Mouse (Mus musculus): ENCODE data around the gene Pde6c.

Gene Pde6c

GRCm38 (mm10) chr19:38132481-38132880 lies at the start of gene Pde6c:
Gene Pde6c, plus strand, starts transcription at chr19:38132781.
- DNase-seq (ENCODE audit: low spot score in 2 of 2): no peak

- no peak for DNase-seq (ENCODE audit: low spot score in 2 of 2)
These were observed 49.6 kb upstream of the Pde6c start for GRCm38 (mm10) chr19:38082931-38083525.

- no peak for DNase-seq (ENCODE audit: low spot score in 2 of 2)
These were observed 46.7 kb upstream of the Pde6c start for GRCm38 (mm10) chr19:38085841-38086240.

GRCm38 (mm10) chr19:38086948-38087551 lies 45.5 kb upstream of the Pde6c start:
- DNase-seq (ENCODE audit: low spot score in 2 of 2): peak; percentile 3 to 5

- DNase-seq (ENCODE audit: low spot score in 2 of 2): no peak
These were observed 43.2 kb upstream of the Pde6c start for GRCm38 (mm10) chr19:38089358-38089757.

- DNase-seq (ENCODE audit: low spot score in 2 of 2): no peak
These were observed 41.0 kb upstream of the Pde6c start for GRCm38 (mm10) chr19:38091512-38091985.

DNA sequence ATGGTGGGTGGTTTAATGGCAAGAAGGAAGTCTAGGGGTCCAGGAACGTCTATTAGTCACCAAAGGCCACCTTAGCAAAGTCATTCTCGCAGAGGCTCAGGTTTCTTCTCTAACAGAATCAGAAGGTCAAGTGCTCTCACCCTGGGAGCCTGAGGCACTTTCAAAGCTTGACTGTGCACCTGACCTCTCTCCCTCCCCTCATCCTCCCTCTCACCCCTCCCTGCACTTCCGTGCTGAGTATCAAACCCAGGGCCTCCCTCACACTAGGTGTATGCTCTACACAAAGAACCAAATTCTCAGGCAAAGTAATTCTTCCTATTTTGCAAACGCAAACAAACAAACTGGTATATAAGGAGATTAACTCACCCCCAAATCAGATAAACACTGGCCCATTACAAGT lies 36.4 kb upstream of the Pde6c start:
- DNase-seq (ENCODE audit: low spot score in 2 of 2): no peak

DNA sequence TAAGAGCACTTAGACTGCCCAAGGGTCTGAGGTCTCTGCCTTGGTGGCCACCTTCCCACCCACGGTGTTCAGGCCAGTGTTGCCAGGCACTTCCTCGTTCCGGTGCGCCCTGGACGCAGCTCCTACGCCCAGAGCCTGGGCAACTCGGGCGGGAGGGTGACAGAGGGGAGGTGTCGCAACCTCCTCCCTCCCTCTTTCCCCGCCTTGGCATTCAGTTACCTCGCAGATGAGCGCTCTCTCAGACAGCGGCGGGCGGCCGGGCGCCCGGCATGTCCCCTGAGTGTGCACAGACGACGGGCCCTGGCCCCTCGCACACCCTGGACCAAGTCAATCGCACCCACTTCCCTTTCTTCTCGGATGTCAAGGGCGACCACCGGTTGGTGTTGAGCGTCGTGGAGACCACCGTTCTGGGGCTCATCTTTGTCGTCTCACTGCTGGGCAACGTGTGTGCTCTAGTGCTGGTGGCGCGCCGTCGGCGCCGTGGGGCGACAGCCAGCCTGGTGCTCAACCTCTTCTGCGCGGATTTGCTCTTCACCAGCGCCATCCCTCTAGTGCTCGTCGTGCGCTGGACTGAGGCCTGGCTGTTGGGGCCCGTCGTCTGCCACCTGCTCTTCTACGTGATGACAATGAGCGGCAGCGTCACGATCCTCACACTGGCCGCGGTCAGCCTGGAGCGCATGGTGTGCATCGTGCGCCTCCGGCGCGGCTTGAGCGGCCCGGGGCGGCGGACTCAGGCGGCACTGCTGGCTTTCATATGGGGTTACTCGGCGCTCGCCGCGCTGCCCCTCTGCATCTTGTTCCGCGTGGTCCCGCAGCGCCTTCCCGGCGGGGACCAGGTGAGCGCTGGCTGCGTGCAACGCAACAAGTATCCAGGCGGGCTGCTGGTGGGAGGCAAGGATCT lies 35.5 kb upstream of the Pde6c start, which contains the start of gene Ffar4:
Gene Ffar4, plus strand, starts transcription at position 214 of the 901 bp plus-strand sequence.
- no peak for DNase-seq (ENCODE audit: low spot score in 2 of 2)

- DNase-seq (ENCODE audit: low spot score in 2 of 2): no peak
These were observed 24.7 kb upstream of the Pde6c start for GRCm38 (mm10) chr19:38107871-38108270.

DNA sequence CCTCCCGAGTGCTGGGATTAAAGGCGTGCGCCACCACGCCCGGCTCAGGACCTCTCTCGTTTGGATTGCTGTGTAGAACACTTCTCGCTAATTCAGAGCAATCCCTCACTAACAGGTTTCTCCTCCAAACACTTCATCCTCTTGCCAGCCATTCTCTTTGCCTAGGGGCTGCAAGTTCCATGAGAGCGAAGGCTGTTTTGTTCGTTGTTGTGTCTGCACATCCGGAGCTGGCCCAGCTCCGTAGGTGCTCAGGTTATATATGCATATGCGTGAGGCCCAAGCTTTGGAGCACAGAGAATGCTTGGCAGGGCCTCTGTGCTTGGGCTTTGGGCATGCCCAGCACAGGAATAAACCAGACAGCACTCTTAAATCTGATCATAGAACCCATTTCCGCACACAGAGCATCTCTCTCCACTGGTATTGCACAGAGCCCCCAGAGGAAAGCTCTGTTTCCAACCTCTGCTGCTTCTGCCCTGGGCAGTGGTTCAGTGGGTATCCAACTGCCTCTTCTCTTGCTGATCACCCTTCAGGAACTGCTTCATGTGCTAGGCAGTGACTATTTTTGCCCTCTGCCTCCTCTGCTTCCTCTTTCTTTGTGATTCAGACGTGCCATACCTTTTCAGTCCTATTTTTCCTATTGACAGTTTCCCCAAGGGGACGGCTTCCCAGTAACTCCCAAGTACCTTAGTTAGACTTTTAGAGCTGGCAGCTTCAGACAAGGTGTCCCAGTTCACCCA lies 22.9 kb upstream of the Pde6c start:
- no peak for DNase-seq (ENCODE audit: low spot score in 2 of 2)

GRCm38 (mm10) chr19:38111056-38111455 lies 21.5 kb upstream of the Pde6c start:
- no peak for DNase-seq (ENCODE audit: low spot score in 2 of 2)

DNA sequence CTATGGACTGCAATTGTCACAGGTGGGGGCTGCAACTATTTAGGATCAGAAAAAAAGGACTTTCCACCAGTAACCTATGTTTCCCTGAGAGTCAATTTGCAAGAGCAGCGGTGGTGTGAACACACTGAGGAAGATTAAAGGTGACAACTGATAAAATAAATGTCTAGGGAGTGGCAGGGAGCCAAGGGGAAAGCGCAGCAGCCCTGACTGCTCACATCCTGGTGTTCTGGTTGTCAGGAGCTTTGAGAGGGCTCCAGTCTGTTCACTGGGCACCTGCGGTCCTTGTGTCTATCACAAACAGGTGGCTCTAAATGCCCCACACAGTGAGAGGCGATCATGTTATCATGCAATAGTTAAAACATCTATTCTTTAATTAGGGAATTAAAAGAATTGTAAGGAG lies 20.0 kb upstream of the Pde6c start:
- no peak for DNase-seq (ENCODE audit: low spot score in 2 of 2)

DNA sequence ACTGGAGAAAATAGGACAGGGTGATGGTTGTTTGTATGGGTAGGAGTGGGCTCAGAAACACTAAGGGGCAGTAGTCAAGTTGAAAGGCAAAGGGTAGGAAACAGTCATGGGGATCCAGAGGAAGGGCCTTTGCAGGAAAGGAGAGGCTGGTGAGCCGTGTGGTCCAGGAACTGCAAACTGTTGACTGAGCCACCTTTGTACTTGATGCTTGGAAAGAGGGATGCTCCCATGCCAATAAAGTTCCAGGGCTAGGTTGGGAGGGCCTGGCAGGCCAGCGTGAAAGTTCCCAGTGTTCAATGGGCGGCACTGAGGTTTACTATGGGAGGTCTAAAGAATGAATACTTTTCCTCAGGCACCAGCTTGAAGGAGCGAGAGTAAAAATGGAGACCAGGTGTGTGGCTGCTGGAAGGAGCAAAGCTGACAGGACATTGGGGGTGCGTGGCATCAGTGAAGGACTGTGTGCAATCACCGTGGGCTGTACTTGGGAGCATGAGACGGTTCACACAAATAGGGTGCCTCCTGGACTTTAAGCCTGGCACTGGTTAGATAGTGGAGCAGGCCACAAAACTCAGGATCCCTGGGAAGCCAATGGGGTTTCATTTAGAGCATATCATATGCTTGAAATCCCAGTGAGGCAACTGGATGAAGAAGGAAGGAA lies 17.6 kb upstream of the Pde6c start:
- no peak for DNase-seq (ENCODE audit: low spot score in 2 of 2)

- DNase-seq (ENCODE audit: low spot score in 2 of 2): no peak
These were observed 12.3 kb upstream of the Pde6c start for GRCm38 (mm10) chr19:38120123-38120760.

DNA sequence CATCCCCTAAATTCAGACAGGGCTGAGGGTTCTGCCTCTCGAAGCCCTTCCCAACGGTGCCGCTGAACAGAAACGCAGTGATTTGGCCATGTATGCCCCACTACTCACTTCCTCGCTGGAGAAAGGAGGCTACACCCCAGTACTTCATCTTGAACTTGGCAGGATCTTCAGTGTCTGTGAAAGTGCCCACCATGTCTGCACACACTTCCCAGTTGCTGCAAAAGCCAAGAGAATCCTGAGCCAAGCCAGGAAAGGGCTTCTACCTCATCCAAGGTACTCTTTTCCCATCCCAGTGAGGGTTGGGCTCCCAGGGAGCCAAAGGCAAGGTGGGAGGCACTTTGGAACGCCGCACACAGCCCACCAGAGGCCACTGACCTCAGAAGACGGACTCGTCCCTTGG lies 8.7 kb upstream of the Pde6c start:
- DNase-seq (ENCODE audit: low spot score in 2 of 2): no peak

- peak; percentile 15 to 19 for DNase-seq (ENCODE audit: low spot score in 2 of 2)
These were observed 8.0 kb upstream of the Pde6c start for GRCm38 (mm10) chr19:38124401-38125218.

DNA sequence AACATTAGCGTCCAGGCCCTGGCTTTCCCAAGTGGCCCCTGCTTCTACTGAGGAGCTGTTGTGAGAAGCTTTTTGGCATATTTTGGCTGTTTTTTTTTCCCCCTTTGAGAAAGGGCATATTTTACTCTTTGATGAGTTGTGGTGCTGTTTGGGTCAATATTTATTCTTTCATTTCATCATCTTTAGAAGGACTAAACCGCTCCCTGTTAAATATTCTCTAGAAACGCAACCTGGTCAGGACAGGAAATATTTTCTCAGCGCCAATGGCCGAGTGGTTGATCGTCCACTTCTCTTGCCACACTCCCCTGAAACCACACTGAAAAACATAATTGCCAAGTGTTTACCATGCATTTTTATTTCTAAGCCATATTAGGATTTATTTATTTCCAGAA lies 7.4 kb upstream of the Pde6c start, which contains the start of gene Rbp4:
Gene Rbp4, minus strand, starts transcription at position 63 of the 392 bp plus-strand sequence.
- DNase-seq (ENCODE audit: low spot score in 2 of 2): no peak

GRCm38 (mm10) chr19:38126656-38127055 lies 5.9 kb upstream of the Pde6c start:
- no peak for DNase-seq (ENCODE audit: low spot score in 2 of 2)

DNA sequence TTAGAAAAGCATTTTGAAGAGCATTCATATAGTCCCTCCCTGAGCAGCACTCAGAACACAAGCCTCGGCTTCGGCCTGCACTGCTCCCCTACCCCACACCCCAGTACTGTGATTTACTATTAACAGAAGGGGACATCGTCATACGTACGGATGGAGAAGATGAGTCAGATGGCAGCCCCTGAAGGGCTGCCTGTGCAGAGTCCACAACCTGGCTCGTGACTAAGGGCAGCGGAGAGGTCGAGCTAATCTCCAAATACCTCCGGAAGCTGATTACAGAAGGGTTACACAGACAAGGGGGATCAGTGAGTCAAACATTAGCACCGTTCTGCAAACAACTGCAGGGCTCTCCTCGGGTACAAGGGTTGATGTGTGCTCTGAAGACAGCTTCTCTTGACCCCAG lies 1.4 kb downstream of the Pde6c start:
- DNase-seq (ENCODE audit: low spot score in 2 of 2): no peak

DNA sequence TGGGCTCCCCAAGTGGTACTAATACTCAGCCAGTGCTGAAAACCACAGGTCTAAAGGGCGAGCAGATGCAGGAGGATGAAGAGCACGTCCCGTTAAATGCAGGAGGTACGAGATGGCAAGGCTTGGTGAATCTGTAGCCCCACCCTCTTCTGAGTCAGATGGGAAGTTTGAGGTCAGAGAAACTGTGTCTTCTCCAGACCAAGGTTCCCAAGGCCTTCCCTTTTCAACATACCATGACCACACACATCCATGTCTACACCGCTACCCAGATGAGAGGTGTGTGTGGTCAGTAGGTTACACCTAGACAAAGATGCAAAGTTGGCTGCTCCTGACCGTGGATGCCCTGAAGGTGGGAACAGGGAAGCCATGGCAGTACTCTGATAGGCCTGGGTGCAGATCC lies 2.2 kb downstream of the Pde6c start:
- no peak for DNase-seq (ENCODE audit: low spot score in 2 of 2)

All from heart, adult 9 months (tissue).